Mouse (Mus musculus) ES-Bruce4 (cell line): ENCODE data around the gene Abcc1.

Source experiments
- CTCF ChIP-seq: IDR thresholded peaks from one replicate; pipeline ENCODE4 v1.8.1; 2011; ENCODE audit warnings: low read depth, low read length
- EP300 ChIP-seq: IDR thresholded peaks from 2 replicates; pipeline ENCODE4 v1.6.1; 2011; ENCODE audit warnings: low read depth, low read length; ENCODE audit not compliant: insufficient read depth
- POLR2A ChIP-seq: IDR thresholded peaks from one replicate; pipeline ENCODE4 v1.8.1; 2011; ENCODE audit warnings: low read length; ENCODE audit not compliant: insufficient read depth

- TF ChIP-seq CTCF (no peak), EP300 (no peak), POLR2A (no peak)
These were observed 49.8 kb downstream of the Abcc1 start for GRCm38 (mm10) chr16:14411156-14411555.
